Mouse (Mus musculus) cerebellum, adult 2 months (tissue): ENCODE data around the gene 4930469K13Rik.

Experiments used
- CTCF ChIP-seq: fragments of 200-500 bp; IDR thresholded peaks from 2 replicates; pipeline ENCODE4 v1.5.1; 2011; ENCODE audit warnings: low read depth, mild to moderate bottlenecking, control low read depth, low read length, moderate library complexity, borderline replicate concordance; ENCODE audit not compliant: insufficient read depth
- POLR2A ChIP-seq: fragments of 200-500 bp; IDR thresholded peaks from 2 replicates; pipeline ENCODE4 v1.6.1; 2011; ENCODE audit warnings: low read length, control low read depth, borderline replicate concordance; ENCODE audit not compliant: insufficient read depth

- TF ChIP-seq CTCF: no peak
- no peak for TF ChIP-seq POLR2A
Observed at GRCm38 (mm10) chr11:34042808-34043207, 55.5 kb downstream of the 4930469K13Rik start.
